Mouse (Mus musculus) liver, embryonic 11.5 days (tissue): ENCODE data around the gene Cbx7. TPM values are rescaled to one million over a fixed set of nuclear protein-coding genes. Genes with fewer than 3 reads are reported as not detected.
"Not testable (repeated sequence)": the region's sequence is repeated elsewhere in the genome, so short reads cannot be mapped to it uniquely, and the experiment has no call there.

Experiments
- ATAC-seq: fragments of 200-750 bp; cut with Nextera tagmentation; replicated peaks from 2 replicates; pipeline ENCODE4 v1.8.0; 2017; ENCODE audit warnings: moderate number of reproducible peaks, mild to moderate bottlenecking, moderate TSS enrichment, moderate library complexity; ENCODE audit not compliant: low FRiP score
- DNase-seq: peaks from one replicate; pipeline ENCODE4 v3.0.0-alpha.2; 2017; ENCODE audit warnings: low spot score
- H3K27ac ChIP-seq: fragments of 300-500 bp; sonication (generic); 2 replicates; pipeline ENCODE4 v1.5.1; 2014; ENCODE audit warnings: mild to moderate bottlenecking, low read depth, low read length, control low read depth
- H3K27me3 ChIP-seq: fragments of 300-500 bp; sonication (generic); replicated peaks from 2 replicates; pipeline ENCODE4 v1.6.1; 2014; ENCODE audit warnings: low read length, mixed read lengths; ENCODE audit not compliant: control insufficient read depth, insufficient read depth
- H3K36me3 ChIP-seq: fragments of 300-500 bp; sonication (generic); 2 replicates; pipeline ENCODE4 v1.6.1; 2014; ENCODE audit warnings: mild to moderate bottlenecking, low read length, moderate library complexity, mixed read lengths; ENCODE audit not compliant: control insufficient read depth, insufficient read depth
- H3K4me1 ChIP-seq: fragments of 300-500 bp; sonication (generic); replicated peaks from 2 replicates; pipeline ENCODE4 v1.6.1; 2014; ENCODE audit warnings: low read length, mixed read lengths; ENCODE audit not compliant: control insufficient read depth, insufficient read depth
- H3K4me2 ChIP-seq: fragments of 300-500 bp; sonication (generic); 2 replicates; pipeline ENCODE4 v1.6.1; 2014; ENCODE audit warnings: mild to moderate bottlenecking, control low read depth, moderate library complexity
- H3K4me3 ChIP-seq: fragments of 300-500 bp; sonication (generic); 2 replicates; pipeline ENCODE4 v1.5.1; 2014; ENCODE audit warnings: low read depth, low read length, control low read depth
- H3K9ac ChIP-seq: fragments of 300-500 bp; sonication (generic); 2 replicates; pipeline ENCODE4 v1.6.1; 2014; ENCODE audit warnings: low read depth, low read length, control low read depth
- H3K9me3 ChIP-seq: fragments of 300-500 bp; sonication (generic); 2 replicates; pipeline ENCODE4 v1.6.1; 2016; ENCODE audit warnings: low read length, inconsistent platforms, mixed read lengths; ENCODE audit not compliant: control insufficient read depth
- WGBS: fragments of 180-500 bp; shearing (Covaris S2); extraction: QIAGEN DNeasy Blood & Tissue Kit; methylation state at CpG from one replicate; pipeline ENCODE4 v1.1.7; 2014; 5-methylcytosine and 5-hydroxymethylcytosine counted together
- polyA plus RNA-seq: library from polyadenylated mRNA; unstranded; fragments of >200 nt; fragmentation: Nextera tagmentation; extraction: Ambion mirVana; gene quantifications from 2 replicates; pipeline ENCODE4 v1.2.1, GENCODE M21; 2014

Gene Cbx7
- polyA plus RNA-seq, 1 experiment from 2014 or later = 2.5 TPM

GRCm38 (mm10) chr15:79947681-79948080, 23.2 kb downstream of the Cbx7 start:
- Histone ChIP-seq H3K9ac (no peak overlapping the region), H3K4me3 (no peak overlapping the region), H3K27me3 (no peaks in the 10 kb centered on the region; the same call in 1 of the 2 replicates), H3K27ac (no peak overlapping the region), H3K4me2 (no peak overlapping the region), H3K4me1 (peaks cover 20% of the 10 kb centered on the region), H3K9me3 (no peaks in the 10 kb centered on the region), H3K36me3 (no peaks in the 10 kb centered on the region)
- DNase-seq (no peak), ATAC-seq (no peak)
- WGBS = 72% methylated on average over 6 of the region's 6 CpGs

GRCm38 (mm10) chr15:79946790-79947189, 24.1 kb downstream of the Cbx7 start:
- ATAC-seq (no peak), DNase-seq (no peak)
- 49% methylated on average over 9 of the region's 9 CpGs for WGBS

GRCm38 (mm10) chr15:79946022-79946421, 24.9 kb downstream of the Cbx7 start:
- 9% methylated on average over 4 of the region's 4 CpGs for WGBS
- ATAC-seq (peak; percentile 74), DNase-seq (peak; percentile 84)
- Histone ChIP-seq H3K4me2 (no peak overlapping the region), H3K36me3 (no peaks in the 10 kb centered on the region), H3K4me1 (peaks cover 11% of the 10 kb centered on the region), H3K9ac (no peak overlapping the region), H3K9me3 (no peaks in the 10 kb centered on the region), H3K4me3 (no peak overlapping the region), H3K27me3 (no peaks in the 10 kb centered on the region; the same call in 1 of the 2 replicates), H3K27ac (no peak overlapping the region)

More at GRCm38 (mm10) chr15:79946790-79947189, 24.1 kb downstream of the Cbx7 start:
- H3K27ac ChIP-seq = no peak overlapping the region
- H3K4me1 ChIP-seq = peaks cover 14% of the 10 kb centered on the region
- H3K4me3 ChIP-seq = no peak overlapping the region
- no peaks in the 10 kb centered on the region; the same call in 1 of the 2 replicates for H3K27me3 ChIP-seq
- H3K9me3 ChIP-seq = no peaks in the 10 kb centered on the region
- H3K9ac ChIP-seq = no peak overlapping the region
- no peaks in the 10 kb centered on the region for H3K36me3 ChIP-seq
- no peak overlapping the region for H3K4me2 ChIP-seq

GRCm38 (mm10) chr15:79944948-79945347, 26.0 kb downstream of the Cbx7 start:
- Histone ChIP-seq H3K4me2 (no peak overlapping the region), H3K4me1 (peaks cover 5% of the 10 kb centered on the region), H3K27ac (no peak overlapping the region), H3K9me3 (no peaks in the 10 kb centered on the region), H3K27me3 (no peaks in the 10 kb centered on the region; the same call in 1 of the 2 replicates), H3K36me3 (no peaks in the 10 kb centered on the region), H3K4me3 (no peak overlapping the region), H3K9ac (no peak overlapping the region)
- 68% methylated on average over 5 of the region's 5 CpGs for WGBS
- DNase-seq (no peak), ATAC-seq (no peak)

- H3K9me3 ChIP-seq = no peaks in the 10 kb centered on the region
- H3K27me3 ChIP-seq = no peaks in the 10 kb centered on the region; the same call in 1 of the 2 replicates
- 0 out of 2 replicates have a peak, but pooled peaks cover 3% of the 10 kb centered on the region for H3K4me1 ChIP-seq
- no peak overlapping the region for H3K4me2 ChIP-seq
- ATAC-seq (no peak), DNase-seq (no peak)
- WGBS = 80% methylated on average over 3 of the region's 3 CpGs
- no peaks in the 10 kb centered on the region for H3K36me3 ChIP-seq
- H3K27ac ChIP-seq = no peak overlapping the region
- no peak overlapping the region for H3K4me3 ChIP-seq
- H3K9ac ChIP-seq = no peak overlapping the region
Observed at GRCm38 (mm10) chr15:79943584-79943983, 27.3 kb downstream of the Cbx7 start.

- Histone ChIP-seq H3K4me3 (no peak overlapping the region), H3K36me3 (no peaks in the 10 kb centered on the region), H3K9ac (no peak overlapping the region), H3K4me2 (no peak overlapping the region), H3K27me3 (no peaks in the 10 kb centered on the region; the same call in 1 of the 2 replicates), H3K9me3 (no peaks in the 10 kb centered on the region), H3K27ac (no peak overlapping the region), H3K4me1 (0 out of 2 replicates have a peak, but pooled peaks cover 3% of the 10 kb centered on the region)
- WGBS = 83% methylated on average over 6 of the region's 6 CpGs
- ATAC-seq (no peak), DNase-seq (no peak)
Observed at GRCm38 (mm10) chr15:79942541-79942940, 28.4 kb downstream of the Cbx7 start.

GRCm38 (mm10) chr15:79940932-79941331, 30.0 kb downstream of the Cbx7 start:
- no peak for ATAC-seq
- H3K4me2 ChIP-seq = no peak overlapping the region
- H3K27ac ChIP-seq = no peak overlapping the region
- no peak for DNase-seq
- H3K9me3 ChIP-seq = no peaks in the 10 kb centered on the region
- no peaks in the 10 kb centered on the region for H3K4me1 ChIP-seq
- H3K27me3 ChIP-seq = no peaks in the 10 kb centered on the region; the same call in 1 of the 2 replicates
- no peak overlapping the region for H3K4me3 ChIP-seq
- no peaks in the 10 kb centered on the region for H3K36me3 ChIP-seq
- WGBS = 16% methylated on average over 8 of the region's 8 CpGs
- no peak overlapping the region for H3K9ac ChIP-seq

- no peak overlapping the region for H3K4me3 ChIP-seq
- H3K27me3 ChIP-seq = peaks cover 5% of the 10 kb centered on the region
- H3K4me2 ChIP-seq = no peak overlapping the region
- no peak overlapping the region for H3K9ac ChIP-seq
- no peaks in the 10 kb centered on the region for H3K36me3 ChIP-seq
- no peak for DNase-seq
- no peaks in the 10 kb centered on the region for H3K9me3 ChIP-seq
- H3K4me1 ChIP-seq = no peaks in the 10 kb centered on the region
- no peak for ATAC-seq
- H3K27ac ChIP-seq = no peak overlapping the region
- WGBS = 87% methylated on average over 16 of the region's 16 CpGs
Observed at GRCm38 (mm10) chr15:79939913-79940312, 31.0 kb downstream of the Cbx7 start.

- H3K4me1 ChIP-seq, DNase-seq, H3K36me3 ChIP-seq, H3K4me2 ChIP-seq, H3K27ac ChIP-seq, H3K27me3 ChIP-seq, H3K9ac ChIP-seq, H3K4me3 ChIP-seq, H3K9me3 ChIP-seq, ATAC-seq: not testable (repeated sequence)
- WGBS = 85% methylated on average over 4 of the region's 7 CpGs
Observed at GRCm38 (mm10) chr15:79939501-79939900, 31.4 kb downstream of the Cbx7 start.
